Mouse (Mus musculus): ENCODE data around the gene Hmgb1.

The Hmgb1 gene

GRCm38 (mm10) chr5:149002803-149003115, 181.5 kb downstream of the Hmgb1 start:
- Histone ChIP-seq H3K27me3 (ENCODE audit: insufficient read depth, low read length) (peaks cover 65% of the 10 kb centered on the region), H3K4me3 (replicated peaks; ENCODE audit: low read length) (no peak overlapping the region), H3K4me1 (replicated peaks; ENCODE audit: low read depth, low read length) (peaks cover 34% of the 10 kb centered on the region), H3K9me3 (ENCODE audit: low read length) (peaks cover 8% of the 10 kb centered on the region; the same call in 1 of the 2 replicates), H3K36me3 (ENCODE audit: insufficient read depth, low read length) (no peaks in the 10 kb centered on the region)
- TF ChIP-seq POU5F1 (IDR thresholded peaks at IDR 0.05; ENCODE audit: borderline replicate concordance, low read length): no peak
- TF ChIP-seq NANOG (IDR thresholded peaks at IDR 0.05; ENCODE audit: borderline replicate concordance, low read length): no peak
- TF ChIP-seq CTCF (conservative IDR thresholded peaks at IDR 0.05; ENCODE audit: low read length): no peak

GRCm38 (mm10) chr5:149002034-149002802, 182.1 kb downstream of the Hmgb1 start:
- TF ChIP-seq NANOG (IDR thresholded peaks at IDR 0.05; ENCODE audit: borderline replicate concordance, low read length) (no peak), CTCF (conservative IDR thresholded peaks at IDR 0.05; ENCODE audit: low read length) (no peak), POU5F1 (IDR thresholded peaks at IDR 0.05; ENCODE audit: borderline replicate concordance, low read length) (no peak)
- Histone ChIP-seq H3K36me3 (ENCODE audit: insufficient read depth, low read length) (no peaks in the 10 kb centered on the region), H3K4me3 (replicated peaks; ENCODE audit: low read length) (no peak overlapping the region), H3K9me3 (ENCODE audit: low read length) (peaks cover 8% of the 10 kb centered on the region; the same call in 1 of the 2 replicates), H3K4me1 (replicated peaks; ENCODE audit: low read depth, low read length) (peaks cover 31% of the 10 kb centered on the region), H3K27me3 (ENCODE audit: insufficient read depth, low read length) (peaks cover 67% of the 10 kb centered on the region)

GRCm38 (mm10) chr5:148999802-149000201, 184.5 kb downstream of the Hmgb1 start:
- Histone ChIP-seq H3K9me3 (ENCODE audit: low read length) (peaks cover 8% of the 10 kb centered on the region; the same call in 1 of the 2 replicates), H3K4me3 (replicated peaks; ENCODE audit: low read length) (no peak overlapping the region), H3K36me3 (ENCODE audit: insufficient read depth, low read length) (no peaks in the 10 kb centered on the region), H3K4me1 (replicated peaks; ENCODE audit: low read depth, low read length) (peaks cover 15% of the 10 kb centered on the region), H3K27me3 (ENCODE audit: insufficient read depth, low read length) (peaks cover 71% of the 10 kb centered on the region)
- TF ChIP-seq CTCF (conservative IDR thresholded peaks at IDR 0.05; ENCODE audit: low read length) (no peak), NANOG (IDR thresholded peaks at IDR 0.05; ENCODE audit: borderline replicate concordance, low read length) (no peak), POU5F1 (IDR thresholded peaks at IDR 0.05; ENCODE audit: borderline replicate concordance, low read length) (no peak)

GRCm38 (mm10) chr5:148998512-148998911, 185.8 kb downstream of the Hmgb1 start:
- H3K27me3 ChIP-seq (ENCODE audit: insufficient read depth, low read length): peaks cover 73% of the 10 kb centered on the region
- H3K4me1 ChIP-seq (replicated peaks; ENCODE audit: low read depth, low read length): peaks cover 24% of the 10 kb centered on the region
- TF ChIP-seq NANOG (IDR thresholded peaks at IDR 0.05; ENCODE audit: borderline replicate concordance, low read length) (no peak), CTCF (conservative IDR thresholded peaks at IDR 0.05; ENCODE audit: low read length) (no peak), POU5F1 (IDR thresholded peaks at IDR 0.05; ENCODE audit: borderline replicate concordance, low read length) (no peak)
- H3K9me3 ChIP-seq (ENCODE audit: low read length): peaks cover 8% of the 10 kb centered on the region; the same call in 1 of the 2 replicates
- H3K4me3 ChIP-seq (replicated peaks; ENCODE audit: low read length): no peak overlapping the region
- H3K36me3 ChIP-seq (ENCODE audit: insufficient read depth, low read length): no peaks in the 10 kb centered on the region

- H3K27me3 ChIP-seq (ENCODE audit: insufficient read depth, low read length): peaks cover 63% of the 10 kb centered on the region
- no peak overlapping the region for H3K4me3 ChIP-seq (replicated peaks; ENCODE audit: low read length)
- H3K4me1 ChIP-seq (replicated peaks; ENCODE audit: low read depth, low read length): peaks cover 25% of the 10 kb centered on the region
- TF ChIP-seq CTCF (conservative IDR thresholded peaks at IDR 0.05; ENCODE audit: low read length): no peak
- TF ChIP-seq NANOG (IDR thresholded peaks at IDR 0.05; ENCODE audit: borderline replicate concordance, low read length): no peak
- no peak for TF ChIP-seq POU5F1 (IDR thresholded peaks at IDR 0.05; ENCODE audit: borderline replicate concordance, low read length)
- peaks cover 8% of the 10 kb centered on the region; the same call in 1 of the 2 replicates for H3K9me3 ChIP-seq (ENCODE audit: low read length)
- H3K36me3 ChIP-seq (ENCODE audit: insufficient read depth, low read length): no peaks in the 10 kb centered on the region
Measured at GRCm38 (mm10) chr5:148996709-148997037, 187.6 kb downstream of the Hmgb1 start.
